Mouse (Mus musculus) retina, postnatal 7 days (tissue): ENCODE measurements around the gene Ebf3.

Source experiments
- DNase-seq: peaks from one replicate; pipeline ENCODE4 v3.0.0-alpha.2; 2012; ENCODE audit warnings: low read depth, low spot score

Ebf3 gene

GRCm38 (mm10) chr7:137312166-137312932 is 1.9 kb downstream of the Ebf3 start:
- no peak for DNase-seq

GRCm38 (mm10) chr7:137311341-137312110 is 2.7 kb downstream of the Ebf3 start:
- DNase-seq, result no peak

DNA sequence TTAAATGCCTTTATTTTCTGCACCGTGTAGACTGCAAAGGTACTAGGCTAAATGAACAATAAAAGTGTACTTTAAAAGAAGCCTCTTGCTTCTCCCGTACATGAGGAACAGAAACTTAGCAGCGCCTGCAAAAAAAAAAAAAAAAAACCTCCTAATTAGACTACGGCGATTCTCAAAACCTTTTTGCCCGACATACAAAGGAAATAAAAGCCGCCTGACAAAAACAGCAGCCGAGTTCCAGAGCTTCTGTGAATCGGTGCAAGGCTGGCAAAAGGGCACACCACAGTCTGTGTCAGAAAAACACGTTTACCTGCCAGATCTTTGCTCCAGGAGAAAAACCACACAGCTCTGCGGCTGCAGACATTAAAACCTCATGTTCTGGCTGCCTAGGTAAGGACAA is 3.4 kb downstream of the Ebf3 start:
- no peak for DNase-seq

DNA sequence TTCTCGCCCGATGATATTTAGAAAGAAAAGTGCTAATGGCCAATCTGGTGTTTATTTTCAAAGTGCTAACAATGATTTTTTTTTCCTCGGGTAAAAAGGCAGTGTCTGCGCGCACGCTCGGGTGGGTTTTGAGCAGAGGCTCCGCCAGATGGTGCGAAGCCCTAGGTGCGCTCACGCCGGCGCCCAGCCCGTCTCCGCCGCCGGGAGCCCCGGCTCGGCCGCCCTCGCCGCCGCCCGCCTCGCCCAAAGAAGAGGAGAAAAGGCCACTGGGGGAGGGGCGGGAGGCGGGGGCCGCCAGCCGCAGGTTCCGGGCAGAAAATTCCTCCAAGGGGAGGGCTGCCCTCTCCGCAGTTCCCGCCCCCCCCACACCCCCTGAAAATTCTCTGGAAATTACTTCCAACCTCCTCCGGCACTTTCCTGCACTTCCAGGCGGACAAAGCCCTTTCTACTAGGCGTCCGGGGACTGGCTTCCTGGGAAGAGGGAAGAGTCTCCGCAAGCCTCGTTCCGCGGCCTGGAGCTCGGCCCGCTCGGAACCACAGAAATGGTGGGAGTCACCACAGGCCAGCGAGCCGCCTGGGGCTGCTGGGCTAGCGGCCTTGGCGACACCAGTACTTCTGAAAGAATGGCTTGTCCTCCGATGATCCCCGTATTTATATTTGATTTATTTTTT is 4.0 kb downstream of the Ebf3 start:
- no peak for DNase-seq

DNA sequence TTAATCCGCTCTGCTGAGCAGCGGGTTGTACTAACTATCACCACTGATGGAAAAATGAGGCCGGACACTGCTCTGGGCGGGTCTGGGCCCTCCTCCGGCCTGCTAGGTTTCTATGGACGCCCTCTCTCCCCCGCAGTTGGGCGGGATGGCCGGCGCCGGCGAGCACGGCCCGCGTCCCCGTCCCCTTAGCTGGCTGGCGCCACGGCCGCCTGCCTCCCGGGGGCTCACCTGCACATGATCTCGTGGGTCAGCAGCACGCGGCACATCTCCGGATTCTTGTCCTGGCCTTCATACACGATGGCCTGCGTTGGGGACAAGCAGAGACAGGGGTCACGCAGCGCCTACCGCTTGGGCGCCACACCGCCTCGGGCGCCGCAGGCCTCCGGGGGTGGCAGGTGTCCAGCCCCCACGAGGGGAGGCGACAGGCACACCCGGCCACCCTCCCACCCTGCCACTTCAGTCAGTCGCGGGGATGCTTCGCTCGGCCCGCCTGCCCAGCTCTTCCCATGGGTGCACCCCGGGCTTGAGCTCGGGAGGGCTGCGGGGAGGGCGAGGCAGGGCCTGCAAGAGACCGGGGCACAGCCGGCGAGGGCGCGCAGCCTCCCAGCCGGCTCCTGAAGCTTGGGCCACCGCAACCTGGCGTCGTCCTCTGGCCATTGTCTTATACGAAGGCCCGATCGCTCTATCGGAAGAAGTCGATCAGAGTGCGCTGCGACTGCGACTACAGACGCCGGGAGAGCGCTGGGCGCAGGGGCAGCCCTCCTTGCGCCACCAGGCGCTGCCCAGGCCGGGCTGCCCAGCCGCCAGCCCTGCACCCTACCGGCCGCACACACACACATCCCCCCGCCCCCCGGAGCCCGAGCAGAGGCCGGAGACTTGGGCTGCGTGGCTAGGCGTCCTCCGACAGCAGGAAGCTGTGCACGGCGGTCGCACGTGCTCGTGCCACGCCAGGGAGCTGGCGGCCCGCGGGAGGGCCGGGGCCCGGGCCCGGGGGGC is 4.9 kb downstream of the Ebf3 start:
- DNase-seq, result no peak

GRCm38 (mm10) chr7:137308061-137309060 is 5.9 kb downstream of the Ebf3 start:
- no peak for DNase-seq

DNA sequence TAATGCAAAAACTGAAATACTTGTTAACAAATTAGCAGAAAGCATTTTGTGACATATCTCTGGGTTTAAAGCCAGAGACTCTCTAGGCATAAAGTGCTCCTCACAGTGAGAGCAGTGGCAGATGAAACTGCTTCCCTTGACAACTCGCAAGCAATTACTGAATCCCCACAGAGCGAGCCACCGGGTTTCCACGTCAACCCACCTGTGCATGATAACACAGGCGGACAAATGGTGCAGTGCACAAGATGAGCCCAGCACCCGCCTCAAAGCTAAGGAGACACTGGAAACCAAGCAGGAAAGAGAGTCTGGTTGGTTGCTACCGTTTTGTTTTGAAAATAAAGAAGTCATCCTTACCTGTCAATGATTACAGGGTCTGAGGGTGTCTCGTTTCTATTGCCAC is 7.1 kb downstream of the Ebf3 start:
- DNase-seq, result no peak

- DNase-seq, result no peak
These were observed 8.1 kb downstream of the Ebf3 start for GRCm38 (mm10) chr7:137306127-137306526.

DNA sequence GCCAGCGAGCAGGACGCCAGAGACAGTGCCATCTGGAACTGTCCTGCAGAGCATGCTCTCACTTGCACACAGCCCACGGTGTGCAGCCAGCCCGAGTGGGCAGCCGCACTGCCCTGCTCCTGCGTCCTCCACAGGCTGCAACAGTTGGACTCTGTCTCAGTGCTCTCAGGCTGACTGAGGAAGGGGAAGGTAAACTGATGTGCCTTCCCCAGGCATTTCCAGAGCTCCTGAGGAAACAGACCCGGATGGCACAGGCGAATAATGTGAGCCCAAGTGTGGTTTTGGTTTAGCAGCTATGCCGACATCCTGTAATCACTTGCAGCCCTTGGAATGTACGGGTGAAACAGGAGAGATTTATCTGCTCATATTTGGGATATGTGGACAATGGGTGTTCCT is 10.5 kb downstream of the Ebf3 start:
- DNase-seq, result no peak

DNA sequence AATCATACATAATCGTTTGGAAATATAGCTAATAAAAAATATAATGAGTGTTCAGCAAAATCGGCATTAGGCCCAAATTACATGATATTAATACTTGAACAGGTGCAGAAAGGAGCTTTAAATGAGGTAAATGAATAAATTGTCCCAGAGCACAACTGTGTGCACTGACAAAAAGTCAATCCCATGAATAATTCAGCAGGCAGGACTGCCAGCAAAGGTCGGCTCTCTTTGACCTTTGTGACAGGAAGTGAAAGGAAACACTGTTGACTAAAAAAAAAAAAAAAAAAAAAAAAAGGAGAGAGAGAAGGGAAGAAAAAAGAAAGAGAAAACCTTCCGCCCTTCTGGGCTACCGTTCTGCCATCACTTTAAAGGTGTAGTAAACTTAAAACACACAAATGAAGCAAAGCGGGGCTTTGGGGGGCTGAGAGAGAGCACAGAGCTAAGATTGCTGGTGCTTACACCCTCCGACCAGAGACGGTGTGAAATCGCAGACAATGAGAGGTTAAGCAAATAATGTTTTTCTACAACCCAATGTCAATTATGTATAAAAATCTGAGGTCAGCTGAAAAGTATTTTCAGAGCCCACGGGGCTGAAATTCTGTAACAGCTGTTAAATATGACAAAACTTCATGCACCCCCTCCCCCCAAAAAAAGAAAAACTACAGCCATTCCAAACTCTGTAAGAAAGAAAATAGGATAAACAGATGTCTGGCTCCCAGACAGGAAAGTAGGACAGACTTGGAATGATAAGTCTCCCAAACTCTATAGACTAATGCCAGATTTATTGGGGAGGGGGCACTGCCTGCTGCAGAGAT is 11.1 kb downstream of the Ebf3 start:
- no peak for DNase-seq

GRCm38 (mm10) chr7:137302161-137302560 is 12.1 kb downstream of the Ebf3 start:
- no peak for DNase-seq

DNA sequence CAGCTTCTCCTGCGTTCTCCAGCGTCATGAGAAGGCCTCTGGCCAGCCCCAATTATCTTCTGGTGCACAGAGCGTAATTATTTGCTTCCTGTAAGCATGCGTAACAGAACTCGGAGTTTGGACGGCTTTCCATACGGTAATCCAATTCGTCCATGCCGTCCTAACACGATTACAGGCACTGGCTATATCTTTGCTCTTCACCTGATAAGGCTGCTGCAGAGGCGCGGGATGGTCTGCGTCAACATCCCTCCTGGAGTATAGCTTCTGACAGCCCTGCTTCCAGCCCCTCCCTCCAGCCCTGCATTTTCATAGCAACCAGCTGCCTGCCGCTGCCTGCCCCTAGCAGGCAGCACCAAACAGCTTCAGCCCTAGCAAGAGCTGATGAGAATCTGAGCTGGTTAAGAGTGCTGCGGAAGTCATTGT is 12.9 kb downstream of the Ebf3 start:
- no peak for DNase-seq

DNA sequence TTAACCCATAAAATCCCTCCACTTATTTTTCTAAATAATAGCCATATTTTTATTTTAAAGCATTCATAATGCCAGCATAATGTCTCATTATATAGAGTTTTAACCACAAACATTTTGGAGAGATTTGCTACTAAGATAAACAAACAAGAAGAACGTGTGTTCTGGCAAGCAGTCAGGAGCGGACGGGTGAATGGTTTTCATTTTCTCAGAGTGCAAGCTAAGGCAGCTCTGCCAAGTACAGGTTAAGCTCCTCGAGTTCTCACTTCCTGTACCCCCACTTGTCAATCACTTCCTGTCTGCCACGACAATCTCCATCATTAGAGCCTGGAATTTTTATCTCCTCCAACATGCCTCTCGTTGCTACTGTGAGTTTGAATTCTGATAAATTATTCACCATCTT is 13.4 kb downstream of the Ebf3 start:
- DNase-seq, result no peak

GRCm38 (mm10) chr7:137300169-137300568 is 14.1 kb downstream of the Ebf3 start:
- no peak for DNase-seq

GRCm38 (mm10) chr7:137297594-137298381 is 16.5 kb downstream of the Ebf3 start:
- DNase-seq, result no peak

GRCm38 (mm10) chr7:137297131-137297530 is 17.1 kb downstream of the Ebf3 start:
- DNase-seq, result no peak

GRCm38 (mm10) chr7:137295612-137296011 is 18.6 kb downstream of the Ebf3 start:
- DNase-seq, result no peak

DNA sequence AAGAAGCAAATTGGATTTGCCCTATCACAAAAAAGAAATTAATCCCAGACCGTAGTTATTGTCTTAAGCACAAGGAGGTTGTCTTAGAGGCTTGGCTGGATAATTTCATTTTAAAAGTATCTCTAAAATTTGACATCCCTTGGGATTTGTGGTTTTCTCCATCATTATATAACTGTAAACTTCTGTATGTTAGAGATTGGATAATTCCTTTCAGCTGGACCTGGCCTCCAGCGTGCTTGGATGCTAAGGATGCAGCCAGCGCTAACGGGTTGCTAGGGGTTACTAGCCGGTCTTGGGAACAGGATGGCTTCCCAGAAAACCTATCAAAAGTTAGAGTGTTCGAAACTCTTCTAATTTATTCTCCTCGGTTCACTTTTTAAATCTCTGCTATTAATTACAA is 19.8 kb downstream of the Ebf3 start:
- DNase-seq, result no peak
